Mouse (Mus musculus) ES-Bruce4 (cell line): ENCODE measurements around the gene Ctsr. TPM values are rescaled to one million over a fixed set of nuclear protein-coding genes. Genes with fewer than 3 reads are reported as not detected.
"Not testable (repeated sequence)": the region's sequence is repeated elsewhere in the genome, so short reads cannot be mapped to it uniquely, and the experiment has no call there.

Experiments
- H3K27ac ChIP-seq: 2 replicates; pipeline ENCODE4 v1.5.1; 2012; ENCODE audit warnings: low read length, inconsistent platforms; ENCODE audit not compliant: insufficient read depth
- H3K27me3 ChIP-seq: 2 replicates; pipeline ENCODE4 v1.6.1; 2012; ENCODE audit warnings: mild to moderate bottlenecking, low read length, inconsistent platforms; ENCODE audit not compliant: control insufficient read depth, poor library complexity, insufficient read depth, severe bottlenecking
- H3K36me3 ChIP-seq: 2 replicates; pipeline ENCODE4 v1.6.1; 2012; ENCODE audit warnings: inconsistent platforms, mild to moderate bottlenecking, low read length, moderate library complexity; ENCODE audit not compliant: control insufficient read depth, poor library complexity, insufficient read depth, severe bottlenecking
- H3K4me1 ChIP-seq: one replicate; pipeline ENCODE4 v1.8.1; 2011; ENCODE audit warnings: low read length; ENCODE audit not compliant: control insufficient read depth, insufficient read depth
- H3K4me3 ChIP-seq: 2 replicates; pipeline ENCODE4 v1.5.1; 2011; ENCODE audit warnings: low read depth, mild to moderate bottlenecking, low read length
- H3K9ac ChIP-seq: 2 replicates; pipeline ENCODE4 v1.6.1; 2012; ENCODE audit warnings: low read depth, mild to moderate bottlenecking, inconsistent platforms; ENCODE audit not compliant: poor library complexity, severe bottlenecking
- H3K9me3 ChIP-seq: replicated peaks from 2 replicates; pipeline ENCODE4 v1.6.1; 2012; ENCODE audit warnings: mild to moderate bottlenecking, low read length, inconsistent platforms; ENCODE audit not compliant: control insufficient read depth, poor library complexity, insufficient read depth, severe bottlenecking
- CTCF ChIP-seq: IDR thresholded peaks from one replicate; pipeline ENCODE4 v1.8.1; 2011; ENCODE audit warnings: low read depth, low read length
- EP300 ChIP-seq: IDR thresholded peaks from 2 replicates; pipeline ENCODE4 v1.6.1; 2011; ENCODE audit warnings: low read depth, low read length; ENCODE audit not compliant: insufficient read depth
- POLR2A ChIP-seq: IDR thresholded peaks from one replicate; pipeline ENCODE4 v1.8.1; 2011; ENCODE audit warnings: low read length; ENCODE audit not compliant: insufficient read depth
- polyA plus RNA-seq: library from polyadenylated mRNA; stranded (reverse); fragments of >200 nt; gene quantifications from 2 replicates; pipeline ENCODE4 v1.2.4, GENCODE M21; 2011; ENCODE audit warnings: low read depth; ENCODE audit not compliant: missing spikeins, insufficient read depth, insufficient read length

The Ctsr gene
- polyA plus RNA-seq: 0.70 TPM in 1 of 2 replicates, not detected in the other

DNA sequence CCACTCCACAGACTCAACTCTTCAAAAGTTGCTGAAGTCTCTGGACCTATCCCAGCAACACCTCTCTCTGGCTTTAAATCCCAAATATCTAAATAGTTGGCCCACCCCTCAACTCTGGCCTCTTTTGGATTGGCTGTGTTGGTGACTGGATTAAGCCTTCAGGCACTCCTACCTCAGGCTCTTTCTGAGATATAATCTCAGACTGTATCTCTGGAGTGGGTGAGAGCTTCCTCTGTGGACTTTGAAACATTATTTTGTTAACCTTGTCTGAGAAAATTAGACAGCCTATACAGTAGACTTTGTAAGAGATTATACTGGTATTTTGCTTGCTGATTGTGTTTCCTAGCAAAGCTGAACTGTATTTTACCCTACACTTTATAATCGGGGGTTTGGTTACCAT lies at the start of gene Ctsr:
Ctsr (minus strand) TSS at position 101 of the 400 bp plus-strand sequence.
- Histone ChIP-seq H3K27ac (no peak within 1 kb of the TSS), H3K36me3 (no peaks in the 10 kb centered on the region), H3K4me3 (no peak within 1 kb of the TSS), H3K9ac (no peak within 1 kb of the TSS), H3K4me1 (no peaks in the 10 kb centered on the region), H3K27me3 (no peaks in the 10 kb centered on the region), H3K9me3 (no peaks in the 10 kb centered on the region)
- TF ChIP-seq POLR2A (no peak), CTCF (no peak), EP300 (no peak)

DNA sequence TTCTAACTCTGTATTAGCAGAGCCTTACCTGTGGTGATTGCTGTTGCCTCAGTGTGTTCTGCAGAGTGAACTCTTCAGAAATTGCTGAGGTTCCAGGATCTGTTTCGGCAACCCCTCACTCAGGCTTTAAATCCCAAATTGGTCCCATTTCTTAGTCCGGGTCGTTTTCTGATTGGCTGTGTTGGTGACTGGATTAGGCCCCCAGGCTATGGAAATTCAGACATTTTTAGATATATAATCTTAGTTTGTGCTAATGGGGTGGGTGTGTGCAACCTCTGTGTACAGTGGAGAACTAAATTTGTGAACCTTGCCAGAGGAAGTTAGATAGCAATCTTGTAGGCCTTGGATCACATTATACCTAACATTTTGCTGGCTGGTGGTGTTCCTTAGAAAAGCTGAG lies 39.3 kb upstream of the Ctsr start, which contains the start of gene Cts6:
Cts6 (minus strand) TSS at position 101 of the 400 bp plus-strand sequence.
- Histone ChIP-seq H3K4me1 (no peaks in the 10 kb centered on the region), H3K27me3 (no peaks in the 10 kb centered on the region), H3K9ac (no peak within 1 kb of the TSS), H3K4me3 (no peak within 1 kb of the TSS), H3K27ac (no peak within 1 kb of the TSS), H3K9me3 (no peaks in the 10 kb centered on the region), H3K36me3 (no peaks in the 10 kb centered on the region)
- TF ChIP-seq POLR2A: no peak
- TF ChIP-seq CTCF: no peak
- TF ChIP-seq EP300: no peak

DNA sequence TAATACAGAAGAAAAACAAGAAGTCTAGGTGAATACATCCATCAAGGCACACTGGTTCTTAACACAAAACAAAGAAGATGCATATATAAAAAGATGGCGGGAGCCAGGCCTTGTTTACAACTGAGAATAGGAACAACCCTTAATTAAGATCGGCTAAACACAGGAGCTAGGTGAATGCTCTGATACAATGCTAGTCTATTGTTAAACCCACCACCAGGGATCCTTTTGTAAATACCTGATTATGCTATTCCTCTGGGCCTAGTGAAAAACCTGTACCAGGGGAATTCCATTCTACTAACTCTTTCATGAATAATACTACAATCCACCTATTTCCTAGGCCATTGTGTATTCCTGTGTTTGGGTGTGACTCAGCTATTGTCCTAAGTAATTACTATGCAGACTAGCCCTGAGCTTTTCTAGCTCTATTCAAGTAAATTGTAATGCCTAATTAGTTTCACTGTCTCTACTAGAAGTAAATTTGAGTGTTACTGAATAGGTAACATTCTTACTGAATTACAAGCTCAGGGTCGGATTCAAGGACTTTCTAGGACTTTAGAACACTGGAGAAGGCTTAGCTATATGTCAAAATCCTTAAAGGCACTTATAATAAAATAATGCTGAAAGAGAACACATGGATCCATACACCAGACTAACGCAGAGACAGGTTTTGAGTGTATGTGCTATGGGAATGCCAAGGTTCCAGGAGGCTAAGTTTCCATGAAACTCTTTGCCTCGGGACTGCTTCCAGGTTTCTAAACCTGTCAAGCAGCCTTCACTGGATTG lies 21.3 kb upstream of the Ctsr start:
- H3K4me3 ChIP-seq, H3K4me1 ChIP-seq, H3K9ac ChIP-seq, H3K27me3 ChIP-seq, H3K36me3 ChIP-seq, H3K27ac ChIP-seq: not testable (repeated sequence)
- peaks cover 14% of the 10 kb centered on the region for H3K9me3 ChIP-seq

DNA sequence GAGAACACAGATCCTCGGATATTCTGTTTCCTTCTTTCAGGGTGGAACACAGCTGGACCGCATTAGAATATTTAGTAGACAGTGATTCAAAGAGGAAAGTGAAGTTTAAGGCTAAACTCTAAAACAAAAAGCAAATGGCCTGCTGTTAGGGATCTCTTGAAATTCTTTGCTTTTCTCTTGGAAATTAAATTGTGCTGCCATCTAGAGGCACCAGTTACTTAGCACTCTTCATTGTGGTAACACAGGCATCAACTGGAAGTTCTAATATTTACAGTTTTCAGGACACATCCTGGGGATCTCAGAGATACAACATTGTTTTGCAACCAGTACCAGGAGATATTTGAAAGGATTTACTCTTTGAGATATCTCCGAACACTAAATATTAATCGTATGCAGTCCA lies 566 bp upstream of the Ctsr start:
- Histone ChIP-seq H3K9me3 (no peaks in the 10 kb centered on the region), H3K27me3 (no peaks in the 10 kb centered on the region), H3K9ac (no peak overlapping the region), H3K4me3 (no peak overlapping the region), H3K36me3 (no peaks in the 10 kb centered on the region), H3K27ac (no peak overlapping the region), H3K4me1 (no peaks in the 10 kb centered on the region)
- TF ChIP-seq EP300: no peak
- no peak for TF ChIP-seq POLR2A
- no peak for TF ChIP-seq CTCF

Other genes starting within 250 kb of the Ctsr start
- not detected in 2 replicates for gene Gm49393, start 228.7 kb downstream of the Ctsr start, polyA plus RNA-seq
- not detected in 2 replicates for gene Gm49391, start 227.7 kb downstream of the Ctsr start, polyA plus RNA-seq
- gene Ctla2a, start 227.6 kb downstream of the Ctsr start, polyA plus RNA-seq: 4.2 and 6.0 TPM in 2 replicates
- 14.2 and 34.1 TPM in 2 replicates for gene Tpbpa, start 222.3 kb downstream of the Ctsr start, polyA plus RNA-seq
- 3.8 and 5.8 TPM in 2 replicates for gene Ctsj, start 158.3 kb downstream of the Ctsr start, polyA plus RNA-seq
- 0.65 and 1.4 TPM in 2 replicates for gene Ctsq, start 123.6 kb downstream of the Ctsr start, polyA plus RNA-seq
- gene Cts6, start 39.2 kb upstream of the Ctsr start, polyA plus RNA-seq: not detected in 2 replicates
- not detected in 2 replicates for gene Cts8, start 91.1 kb upstream of the Ctsr start, polyA plus RNA-seq
- not detected in 2 replicates for gene Gm49398, start 124.6 kb upstream of the Ctsr start, polyA plus RNA-seq
- not detected in 2 replicates for gene Cts7, start 193.9 kb upstream of the Ctsr start, polyA plus RNA-seq